Mouse (Mus musculus): ENCODE measurements around the gene Samsn1.

Samsn1 gene

DNA sequence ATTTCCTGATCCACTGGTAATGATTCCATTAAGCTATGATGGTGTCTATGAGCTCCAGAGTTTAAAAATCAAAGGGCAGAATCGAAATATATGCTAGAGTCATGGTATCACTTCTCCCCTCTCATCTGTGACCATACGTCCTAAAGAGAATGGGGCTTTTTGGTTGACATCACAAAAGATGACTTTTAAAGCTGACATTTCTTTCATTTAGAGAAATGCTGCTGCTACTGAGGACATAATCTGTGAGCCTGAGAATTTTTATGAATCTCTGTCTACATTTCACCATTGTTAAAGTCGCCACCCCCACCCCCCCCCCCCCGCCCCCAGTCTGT is 91.9 kb downstream of the Samsn1 start:
- DNase-seq = no peak

DNA sequence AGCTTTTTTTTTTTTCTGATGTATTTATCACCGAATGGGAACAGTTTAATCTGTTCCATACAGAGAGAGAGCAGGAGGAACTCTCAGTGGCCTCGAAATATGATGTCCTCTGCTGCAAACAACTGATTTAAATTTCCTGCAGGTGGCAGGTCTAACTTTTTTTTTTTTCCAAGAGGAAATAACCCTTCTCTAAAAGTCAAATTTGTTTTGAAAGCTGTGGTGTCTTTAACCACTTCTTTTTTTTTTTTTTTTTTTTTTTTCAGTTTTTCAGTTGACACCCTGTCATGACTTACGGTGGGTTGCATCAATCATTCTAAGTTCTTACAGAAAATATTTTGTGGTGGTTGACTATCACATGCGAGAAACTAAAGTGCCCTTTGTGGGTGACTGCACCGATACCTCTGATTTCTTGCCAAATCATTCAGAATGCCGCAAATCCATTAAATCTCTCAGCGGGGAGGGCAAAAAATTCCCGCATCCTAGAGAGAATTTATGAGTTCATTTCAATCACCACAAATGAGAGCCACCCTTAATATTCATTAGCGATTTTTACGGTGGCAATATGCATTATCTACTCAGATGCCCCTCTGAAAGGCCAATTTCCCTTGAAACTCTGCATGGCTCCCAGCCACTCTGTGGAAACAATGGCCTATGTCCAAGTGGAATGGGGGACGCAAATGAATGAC is 92.4 kb downstream of the Samsn1 start:
- DNase-seq = no peak

DNA sequence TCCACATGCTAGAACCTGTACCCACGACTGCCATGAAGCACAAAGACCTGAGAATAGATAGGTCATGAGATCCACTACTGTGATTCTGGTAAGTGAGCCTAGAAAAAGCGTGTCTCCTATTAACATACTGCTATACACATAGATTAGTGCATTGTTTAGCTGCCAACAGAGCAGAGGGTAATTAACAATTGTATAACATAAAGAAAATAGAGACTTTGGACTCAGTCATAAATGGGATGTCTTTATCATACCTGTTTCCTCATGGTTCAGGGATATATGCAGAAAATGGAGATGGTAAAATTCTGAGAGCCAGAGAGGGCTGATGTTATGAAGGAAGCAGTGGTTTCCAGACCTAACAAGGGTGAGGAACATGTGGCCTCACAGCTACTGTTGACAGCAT is 95.6 kb downstream of the Samsn1 start:
- no peak for DNase-seq

DNA sequence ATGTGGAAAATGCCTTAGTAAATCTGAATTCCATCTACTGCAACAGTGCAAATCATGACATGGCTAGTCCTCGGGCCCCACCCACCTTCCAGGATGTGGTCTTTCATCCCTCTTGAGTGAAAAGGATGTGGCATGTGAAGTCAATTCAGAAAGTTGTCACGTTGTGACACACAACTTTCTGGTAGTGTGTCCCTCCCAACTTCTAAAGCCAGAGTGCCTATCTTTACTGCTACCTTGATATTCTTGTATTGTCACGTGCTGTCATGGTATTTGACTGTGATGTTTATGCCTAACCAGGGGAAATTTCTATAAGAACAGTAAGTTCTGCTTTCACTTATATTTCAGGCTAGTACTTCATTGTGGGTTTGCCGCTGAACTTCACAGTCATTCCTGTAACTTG is 101.2 kb downstream of the Samsn1 start:
- DNase-seq = no peak

DNA sequence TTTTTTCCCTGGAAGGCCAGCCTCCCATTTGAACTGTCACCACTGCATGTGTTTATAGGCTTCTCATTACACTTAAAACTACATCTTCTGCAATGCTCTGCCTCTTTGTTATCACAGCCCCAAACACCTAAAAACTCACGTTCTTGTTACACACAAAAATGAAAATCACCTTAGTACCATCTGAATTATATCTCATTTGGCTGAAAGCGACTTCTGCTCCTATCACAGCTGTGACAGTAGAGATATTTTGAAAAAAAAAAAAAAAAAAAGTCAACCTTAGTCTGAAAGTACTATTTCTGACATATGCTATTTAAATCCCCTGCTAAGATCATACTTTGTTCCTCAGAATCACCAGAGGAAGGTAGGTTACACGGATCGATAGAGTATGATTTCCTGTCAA is 102.8 kb downstream of the Samsn1 start:
- no peak for DNase-seq

DNA sequence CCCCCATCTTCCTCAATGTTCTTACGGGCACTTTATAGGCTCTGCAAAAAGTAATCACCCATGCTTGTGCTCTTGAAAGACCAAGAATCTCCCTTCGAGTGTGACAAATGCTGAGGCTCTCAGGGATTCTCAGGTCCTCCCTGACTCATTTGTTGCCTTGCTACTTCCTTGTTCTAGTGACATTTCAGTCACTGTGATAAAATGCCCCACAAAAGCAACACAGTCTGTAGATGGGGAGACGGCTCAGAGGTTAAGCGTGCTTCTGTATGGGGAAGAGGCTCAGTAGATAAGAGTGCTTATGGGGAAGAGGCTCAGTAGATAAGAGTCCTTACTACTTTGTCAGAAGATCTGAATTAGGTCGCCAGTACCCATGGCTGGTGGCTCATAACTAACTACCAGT is 104.4 kb downstream of the Samsn1 start:
- no peak for DNase-seq

DNA sequence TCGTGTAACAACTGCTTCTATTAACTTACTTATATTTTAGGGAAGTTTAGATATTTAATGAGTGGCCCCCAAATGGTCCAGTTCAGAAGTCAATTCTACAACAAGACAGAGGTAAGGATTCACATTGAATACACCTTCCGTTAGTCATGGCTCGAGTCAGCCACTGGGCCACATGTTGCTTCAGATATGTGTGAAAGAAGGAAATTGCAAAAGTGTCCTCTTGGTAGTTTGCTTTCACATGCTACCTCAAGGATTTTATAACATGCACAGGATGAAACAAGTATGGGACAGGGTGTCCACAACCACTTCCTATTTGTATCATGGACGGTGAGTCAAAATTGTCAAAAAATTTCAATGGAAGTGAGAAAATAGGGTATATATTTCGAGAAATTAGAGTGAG is 110.0 kb downstream of the Samsn1 start:
- DNase-seq = no peak

DNA sequence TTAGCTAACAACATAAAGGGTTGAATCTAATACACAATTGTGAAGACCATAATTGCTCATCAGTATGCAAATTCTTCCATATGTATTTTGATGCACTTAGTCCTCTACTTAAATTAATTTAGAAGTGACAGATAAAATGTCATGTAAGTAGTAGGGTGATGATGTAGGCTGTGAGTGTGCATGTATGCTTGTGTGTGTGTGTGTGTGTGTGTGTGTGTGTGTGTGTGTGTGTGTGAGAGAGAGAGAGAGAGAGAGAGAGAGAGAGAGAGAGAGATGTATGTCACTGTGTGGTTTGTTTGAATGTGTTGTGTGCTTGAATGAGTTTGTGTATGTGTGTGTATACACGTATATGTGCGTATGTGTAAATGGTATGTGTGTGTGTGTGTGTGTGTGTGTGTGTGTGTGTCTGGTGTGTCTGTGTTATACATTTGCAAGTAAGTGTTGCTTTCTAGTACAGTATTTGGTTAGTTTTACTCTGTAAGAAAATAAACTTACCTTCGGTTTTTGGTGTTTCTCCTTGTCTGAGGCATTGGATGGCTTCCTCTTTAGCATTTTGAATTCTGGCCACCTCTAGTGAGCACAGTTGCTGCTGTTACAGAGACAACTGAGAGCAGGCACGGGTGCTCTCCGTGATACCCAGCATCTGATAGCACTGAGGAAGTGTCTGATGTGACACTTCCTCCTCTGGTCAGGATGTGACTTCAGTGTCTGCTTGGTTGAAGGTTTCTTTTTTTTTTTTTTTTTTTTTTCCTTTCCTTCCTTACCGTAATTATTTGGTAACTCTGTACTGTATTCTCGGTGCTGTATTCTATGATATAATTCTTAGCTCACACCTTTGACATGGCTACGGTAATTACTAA is 113.2 kb downstream of the Samsn1 start:
- no peak for DNase-seq

DNA sequence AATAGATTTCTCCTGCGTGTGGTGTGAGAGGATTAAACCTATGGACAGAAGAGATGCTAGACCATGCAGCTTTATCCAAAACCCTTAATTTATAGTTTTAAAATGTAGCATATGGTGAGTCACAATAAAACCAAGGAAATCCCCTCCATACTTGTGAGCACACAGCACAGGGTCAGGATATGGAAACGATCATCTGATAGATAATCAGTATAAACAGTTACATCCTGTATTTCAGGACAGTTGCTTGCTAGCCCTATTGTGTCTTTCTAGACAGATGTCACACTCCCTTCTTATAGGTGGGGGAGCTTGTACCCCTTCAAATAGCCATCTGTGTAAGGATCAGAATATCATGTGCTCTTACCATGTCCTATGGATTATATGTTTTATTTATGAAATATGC is 115.3 kb downstream of the Samsn1 start:
- no peak for DNase-seq

DNA sequence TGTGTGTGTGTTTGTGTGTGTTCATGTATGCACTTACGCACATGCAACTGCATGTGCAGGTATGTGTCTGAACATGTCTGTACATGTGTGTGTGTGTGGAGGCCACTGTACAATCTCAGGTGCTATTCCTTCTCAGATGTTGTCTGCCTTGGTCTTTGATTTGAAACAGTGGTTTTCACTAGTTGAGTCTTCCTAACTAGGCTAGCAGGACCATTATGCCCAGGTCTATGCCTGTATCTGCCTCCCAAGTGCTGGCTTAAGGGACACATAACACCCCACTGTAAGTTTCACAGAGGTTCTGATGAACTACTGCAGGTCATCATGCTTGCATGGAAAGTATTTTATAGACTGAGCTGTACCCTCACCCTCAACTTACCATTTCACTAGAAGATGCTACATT is 115.8 kb downstream of the Samsn1 start:
- DNase-seq = no peak

DNA sequence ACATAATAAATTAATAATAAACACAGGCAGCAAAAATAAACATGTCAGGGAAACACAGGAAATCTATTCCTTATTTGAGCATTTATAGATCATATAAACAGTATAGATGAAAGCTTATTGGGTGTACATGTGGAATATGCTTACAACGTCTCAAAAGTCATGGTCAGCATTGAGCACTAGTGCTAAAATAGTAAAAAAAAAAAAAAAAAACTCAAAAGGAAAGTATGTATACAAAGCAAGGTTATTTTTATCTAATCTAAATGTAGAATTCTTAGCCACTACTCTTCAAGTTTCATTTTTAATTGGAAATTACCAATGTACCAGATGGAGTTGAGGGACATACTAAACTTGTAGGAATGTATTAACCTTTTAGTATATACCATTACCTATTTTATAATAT is 116.8 kb downstream of the Samsn1 start:
- no peak for DNase-seq

DNA sequence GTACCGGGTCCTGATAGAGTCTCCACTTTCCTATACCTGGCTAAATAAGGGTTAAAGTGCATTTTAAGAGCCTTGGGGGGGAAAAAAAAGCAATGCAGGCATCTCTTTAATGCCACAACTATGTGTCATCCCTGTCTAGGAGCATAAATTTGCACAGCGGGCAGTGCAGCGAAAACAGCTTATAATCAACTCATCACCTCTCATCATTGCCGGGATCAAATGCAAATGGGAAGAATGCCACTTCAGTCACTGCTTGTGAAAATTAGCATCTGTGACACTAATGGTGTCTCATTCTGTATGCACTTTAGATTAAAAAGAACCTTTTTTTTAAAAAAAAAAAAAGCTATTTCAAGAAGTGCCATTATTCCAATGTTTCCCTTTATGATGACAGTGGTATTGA is 118.0 kb downstream of the Samsn1 start:
- DNase-seq = no peak

DNA sequence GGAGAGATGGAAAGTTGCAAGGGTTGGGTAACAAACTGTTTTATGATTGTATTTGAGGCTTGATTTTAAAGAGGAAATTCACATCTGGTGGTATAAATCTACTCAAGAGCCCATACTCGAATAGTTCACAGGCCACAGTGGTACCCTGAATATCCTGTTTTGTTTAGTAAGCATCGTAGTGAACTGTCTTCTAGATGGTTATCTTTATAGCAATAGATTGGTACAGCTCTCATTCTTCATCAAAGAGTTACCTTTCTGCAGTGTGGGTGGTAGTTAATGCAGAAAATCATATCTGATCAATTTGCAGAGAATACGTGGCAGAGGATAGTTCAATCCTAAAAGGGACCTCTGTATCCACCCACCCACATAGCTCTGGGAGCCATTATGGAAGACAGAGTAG is 119.1 kb downstream of the Samsn1 start:
- DNase-seq = no peak

DNA sequence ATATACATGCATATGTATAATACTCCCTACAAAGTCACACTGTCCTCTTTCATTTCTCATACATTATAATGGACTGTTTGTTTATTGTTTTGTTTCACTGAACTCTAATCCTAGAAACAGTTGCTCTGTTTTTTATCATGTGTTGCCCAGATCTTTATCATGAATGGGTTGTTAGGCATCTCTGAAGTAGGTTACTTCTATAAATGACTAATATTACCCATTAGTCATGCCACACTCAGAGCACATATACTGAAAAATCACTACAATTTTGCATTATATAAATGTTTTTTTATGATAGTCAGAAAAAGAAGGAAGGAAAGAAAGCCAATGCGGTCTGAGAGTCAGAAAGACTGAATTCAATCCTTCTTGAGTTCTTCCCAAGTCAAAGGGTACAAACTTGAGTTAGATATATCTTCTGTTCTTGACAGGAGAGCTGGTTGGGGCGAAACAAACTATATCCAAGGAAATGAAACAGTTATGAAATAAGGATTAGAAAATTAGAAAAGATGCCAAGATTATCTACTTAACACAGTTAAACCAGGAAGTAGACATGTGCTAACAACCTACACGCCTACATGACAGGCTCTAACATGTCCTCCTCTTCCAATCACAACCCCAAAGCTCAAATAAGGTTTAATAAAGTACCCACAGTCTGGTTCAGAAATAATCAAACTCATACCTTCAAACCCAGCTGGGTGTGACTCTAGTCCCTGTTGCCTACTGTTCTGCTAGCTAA is 122.0 kb downstream of the Samsn1 start:
- DNase-seq = no peak

DNA sequence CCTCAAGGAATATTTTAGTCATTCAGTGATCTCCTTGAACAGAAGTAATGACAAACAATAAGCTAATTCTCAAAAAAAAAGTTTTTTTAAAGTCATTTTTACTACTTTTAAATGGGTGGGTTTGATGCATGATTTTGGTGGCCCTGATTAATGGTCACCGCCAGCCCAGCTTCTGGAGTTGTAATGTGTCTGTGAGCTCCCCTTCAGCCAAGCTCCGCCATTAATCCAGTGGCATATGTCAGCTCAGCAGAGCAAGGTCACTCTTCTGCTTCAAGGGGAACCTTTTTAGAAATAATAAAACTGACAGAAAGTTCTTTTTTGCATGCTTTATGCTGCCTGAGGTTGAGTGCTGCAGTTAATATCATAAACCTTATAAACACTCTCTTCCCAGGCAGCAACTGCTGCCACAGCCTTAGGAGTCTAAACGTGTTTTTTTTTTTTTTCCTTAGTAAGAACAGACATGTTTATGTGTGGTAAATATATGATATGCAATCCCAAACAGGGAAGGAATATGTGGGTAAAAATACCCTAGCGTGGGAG is 124.2 kb downstream of the Samsn1 start:
- no peak for DNase-seq

DNA sequence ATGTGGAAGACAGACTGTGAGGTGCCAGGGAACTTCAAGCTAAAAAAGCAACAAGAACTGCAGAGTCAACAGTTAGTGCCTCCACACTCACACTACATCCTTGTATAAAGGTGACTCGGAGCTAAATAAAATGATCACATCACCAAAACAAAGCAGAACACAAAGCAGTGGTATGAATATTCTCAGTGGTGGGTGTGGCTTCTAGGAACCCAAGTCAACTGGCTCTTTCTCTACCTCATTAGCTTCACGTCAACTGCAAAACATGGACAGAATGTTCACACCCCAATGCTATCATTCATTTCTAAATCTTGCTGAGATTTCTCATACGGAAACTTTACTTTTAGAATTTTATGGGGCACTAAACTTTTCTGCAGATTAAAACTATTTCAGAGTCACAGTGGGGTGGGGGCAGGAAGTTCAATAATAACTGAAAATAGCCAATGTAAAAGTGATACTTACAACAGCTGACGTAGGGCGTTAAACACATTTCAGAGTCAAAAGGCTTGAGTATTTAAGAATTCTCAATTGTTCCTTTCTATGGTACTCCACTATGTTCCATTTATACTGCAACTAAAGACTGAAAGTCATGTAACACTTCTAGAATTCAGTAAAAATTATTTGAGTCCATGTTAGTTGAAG is 127.7 kb downstream of the Samsn1 start:
- DNase-seq = no peak

DNA sequence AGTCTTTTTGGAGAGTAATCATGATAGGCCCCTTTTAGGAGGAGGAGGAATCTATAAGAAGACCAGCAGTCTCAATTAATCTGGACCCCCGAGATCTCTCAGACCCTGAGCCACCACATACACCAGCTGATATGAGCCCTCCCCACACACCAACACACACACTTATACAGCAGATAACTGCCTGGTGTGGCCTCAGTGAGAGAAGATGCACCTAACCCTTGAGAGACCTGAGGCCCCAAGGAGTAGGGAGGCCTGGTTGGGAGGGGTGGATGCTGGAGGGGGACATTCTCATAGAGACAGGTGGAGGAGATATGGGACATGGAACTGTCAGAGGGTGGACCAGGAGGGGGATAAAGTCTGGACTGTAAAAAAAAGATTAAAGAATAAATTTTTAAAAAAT is 128.6 kb downstream of the Samsn1 start:
- no peak for DNase-seq

DNA sequence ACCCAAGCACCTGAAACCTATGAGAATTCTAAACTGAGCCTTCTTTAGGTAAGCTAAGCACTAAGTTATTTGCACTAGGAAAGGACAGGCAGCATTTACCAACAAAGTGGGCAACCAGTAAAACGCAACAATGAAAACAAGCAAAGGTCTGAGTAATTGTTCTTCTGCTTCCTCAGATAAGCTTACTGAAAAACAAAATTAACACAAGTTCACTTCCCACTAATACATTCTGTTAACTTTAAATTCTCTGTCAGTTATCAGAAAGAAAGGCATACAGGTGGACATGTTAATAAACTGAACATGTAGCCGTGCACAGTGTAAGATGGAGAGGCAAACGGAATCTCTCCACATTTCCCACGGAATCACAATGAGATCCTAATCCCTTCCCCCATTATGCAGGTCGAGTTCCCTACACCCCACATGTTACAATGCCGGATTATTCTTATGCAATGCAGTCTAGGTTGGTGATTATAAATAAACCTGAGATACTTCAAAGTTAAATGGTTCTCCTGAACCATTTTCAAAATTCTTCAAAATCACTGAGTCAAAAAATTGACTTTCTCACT is 132.9 kb downstream of the Samsn1 start:
- no peak for DNase-seq

DNA sequence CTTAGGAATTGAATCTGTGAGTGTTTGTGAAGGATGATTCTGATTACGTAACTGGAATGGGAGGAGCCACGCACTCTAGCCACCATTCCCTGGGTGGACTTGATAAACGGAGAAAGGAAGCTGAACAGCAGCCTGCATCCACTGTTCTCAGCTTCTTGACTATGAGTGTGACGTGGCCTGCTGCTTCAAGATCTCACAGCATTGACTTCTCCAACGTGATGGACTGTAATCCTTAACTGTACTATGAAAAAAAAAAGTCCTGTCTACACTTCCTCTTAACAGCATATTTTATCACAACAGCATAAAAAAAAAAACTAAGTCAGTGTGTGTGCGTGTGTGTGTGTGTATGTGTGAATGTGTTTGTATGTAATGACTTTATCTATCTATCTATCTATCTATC is 134.9 kb downstream of the Samsn1 start:
- no peak for DNase-seq

DNA sequence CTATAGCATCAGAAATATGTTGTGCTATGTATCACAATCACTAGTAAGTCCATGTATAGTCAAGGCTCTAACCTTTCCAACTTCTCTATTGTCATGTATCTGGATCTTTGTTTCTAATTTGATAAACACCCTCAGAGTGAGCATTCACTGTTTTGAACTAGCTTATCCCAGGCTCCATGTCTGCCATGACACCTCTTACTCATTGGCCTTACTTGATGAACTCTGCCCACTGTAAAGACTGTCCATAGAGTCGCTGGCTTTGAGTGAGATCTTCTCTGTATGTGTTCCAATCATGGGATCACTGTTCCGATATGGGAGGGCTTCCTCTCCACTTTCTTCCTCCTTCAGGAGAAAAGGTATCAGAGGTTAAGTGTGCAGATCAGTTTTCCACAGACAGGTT is 143.2 kb downstream of the Samsn1 start:
- no peak for DNase-seq

DNA sequence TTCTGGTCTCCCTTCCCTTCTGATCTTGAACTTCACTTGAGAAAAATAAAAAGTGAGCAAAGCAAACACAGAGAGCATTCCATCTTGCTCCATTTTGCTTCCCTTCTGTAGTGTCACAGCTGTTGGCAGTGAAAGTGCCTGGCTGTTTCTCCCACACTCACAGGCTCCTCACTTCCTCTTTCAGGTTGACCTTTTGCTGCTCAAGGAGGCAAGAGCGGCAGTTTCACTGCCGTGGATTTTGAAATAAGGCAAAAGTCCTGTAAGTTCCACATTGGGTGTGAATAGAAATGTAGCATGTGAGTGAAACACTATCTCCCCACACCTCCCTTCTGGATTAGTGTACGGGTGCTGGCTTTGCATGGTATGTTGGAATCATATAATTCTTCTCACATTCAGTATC is 144.9 kb downstream of the Samsn1 start:
- no peak for DNase-seq

DNA sequence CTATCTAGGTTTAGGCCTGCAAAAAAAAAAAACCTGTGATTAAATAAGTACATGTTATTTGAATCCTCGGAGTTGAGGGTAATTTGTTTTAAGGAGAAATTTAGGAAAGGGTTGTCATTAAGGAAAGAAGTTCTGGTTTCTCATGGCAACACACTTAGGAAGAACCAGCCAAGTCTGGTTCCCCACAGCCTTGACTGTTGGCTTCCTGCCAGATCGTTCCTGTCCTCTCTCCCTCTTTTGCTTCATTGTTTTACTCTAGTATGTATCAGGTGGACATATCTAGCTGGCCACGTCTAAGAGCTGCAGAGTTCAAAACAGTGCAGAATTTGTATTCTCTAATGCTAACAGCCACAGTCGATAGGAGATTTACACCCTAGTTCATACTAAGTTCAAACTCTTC is 146.2 kb downstream of the Samsn1 start:
- DNase-seq = no peak

DNA sequence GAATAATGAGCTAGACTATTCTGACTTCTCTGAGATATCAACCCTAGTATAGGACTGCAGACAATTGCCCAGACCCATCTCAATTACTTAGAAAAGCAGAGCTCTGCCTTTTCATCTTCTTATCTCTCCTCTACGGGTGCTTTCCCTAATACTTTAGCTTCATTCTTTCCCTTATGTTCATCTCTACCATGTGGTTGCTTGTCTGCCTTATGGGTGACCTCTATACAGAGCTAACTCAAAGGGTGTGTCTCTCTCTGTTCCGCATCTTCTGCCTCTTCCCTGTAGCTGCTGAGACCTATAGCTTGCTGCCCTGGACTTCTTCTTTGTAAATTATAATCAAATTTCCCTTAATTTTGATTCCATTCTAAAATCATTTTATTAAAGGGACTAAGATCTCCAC is 147.6 kb downstream of the Samsn1 start:
- no peak for DNase-seq

All from kidney, adult 18-20 months (tissue).